Mouse (Mus musculus): ENCODE results near the gene Pik3r6.

Pik3r6 gene

GRCm38 (mm10) chr11:68487720-68488119 is 15.1 kb upstream of the Pik3r6 start:
- no peak for DNase-seq (ENCODE audit: low read depth, low spot score)

- DNase-seq (ENCODE audit: low read depth, low spot score): no peak
These were observed 14.5 kb upstream of the Pik3r6 start for GRCm38 (mm10) chr11:68488256-68488824.

- no peak for DNase-seq (ENCODE audit: low read depth, low spot score)
These were observed 13.6 kb upstream of the Pik3r6 start for GRCm38 (mm10) chr11:68489236-68489635.

- no peak for DNase-seq (ENCODE audit: low read depth, low spot score)
These were observed 10.2 kb upstream of the Pik3r6 start for GRCm38 (mm10) chr11:68492592-68492991.

- DNase-seq (ENCODE audit: low read depth, low spot score): no peak
These were observed 9.1 kb upstream of the Pik3r6 start for GRCm38 (mm10) chr11:68493760-68494159.

GRCm38 (mm10) chr11:68497081-68497480 is 5.7 kb upstream of the Pik3r6 start:
- no peak for DNase-seq (ENCODE audit: low read depth, low spot score)

- DNase-seq (ENCODE audit: low read depth, low spot score): no peak
These were observed 4.3 kb upstream of the Pik3r6 start for GRCm38 (mm10) chr11:68498517-68498916.

- no peak for DNase-seq (ENCODE audit: low read depth, low spot score)
These were observed 3.7 kb upstream of the Pik3r6 start for GRCm38 (mm10) chr11:68498999-68499699.

GRCm38 (mm10) chr11:68500949-68501350 is 1.9 kb upstream of the Pik3r6 start:
- DNase-seq (ENCODE audit: low read depth, low spot score): no peak

- no peak for DNase-seq (ENCODE audit: low read depth, low spot score)
These were observed 411 bp upstream of the Pik3r6 start for GRCm38 (mm10) chr11:68502408-68502807.

GRCm38 (mm10) chr11:68504913-68505312 is 2.1 kb downstream of the Pik3r6 start:
- DNase-seq (ENCODE audit: low read depth, low spot score): no peak

- DNase-seq (ENCODE audit: low read depth, low spot score): no peak
These were observed 4.4 kb downstream of the Pik3r6 start for GRCm38 (mm10) chr11:68507246-68507645.

GRCm38 (mm10) chr11:68508619-68509018 is 5.8 kb downstream of the Pik3r6 start:
- no peak for DNase-seq (ENCODE audit: low read depth, low spot score)

GRCm38 (mm10) chr11:68509194-68509593 is 6.4 kb downstream of the Pik3r6 start:
- no peak for DNase-seq (ENCODE audit: low read depth, low spot score)

GRCm38 (mm10) chr11:68513969-68514368 is 11.2 kb downstream of the Pik3r6 start:
- no peak for DNase-seq (ENCODE audit: low read depth, low spot score)

GRCm38 (mm10) chr11:68519362-68519761 is 16.5 kb downstream of the Pik3r6 start:
- DNase-seq (ENCODE audit: low read depth, low spot score): no peak

- no peak for DNase-seq (ENCODE audit: low read depth, low spot score)
These were observed 17.0 kb downstream of the Pik3r6 start for GRCm38 (mm10) chr11:68519815-68520214.

GRCm38 (mm10) chr11:68520439-68520838 is 17.6 kb downstream of the Pik3r6 start:
- DNase-seq (ENCODE audit: low read depth, low spot score): no peak

- no peak for DNase-seq (ENCODE audit: low read depth, low spot score)
These were observed 18.5 kb downstream of the Pik3r6 start for GRCm38 (mm10) chr11:68521352-68521751.

GRCm38 (mm10) chr11:68526441-68526840 is 23.6 kb downstream of the Pik3r6 start:
- DNase-seq (ENCODE audit: low read depth, low spot score): no peak

GRCm38 (mm10) chr11:68531066-68531806 is 28.4 kb downstream of the Pik3r6 start:
- DNase-seq (ENCODE audit: low read depth, low spot score): no peak

- no peak for DNase-seq (ENCODE audit: low read depth, low spot score)
These were observed 29.2 kb downstream of the Pik3r6 start for GRCm38 (mm10) chr11:68531941-68532535.

Data from retina, adult 2 months (tissue).